18 mouse cellular contexts compared by ENCODE assay signal in genomic region chr7:6823673-6824072, GRCm38 (mm10).
DNase-seq lines count a peak whose midpoint lies in the region; ATAC-seq and TF ChIP-seq lines count a peak whose summit lies in the region.
"Had no signal": no experiment of that assay in that cellular context is flagged by ENCODE, and none has a peak within 500 bp of the region (broad histone marks: within the 10 kb centered on the region; RNA-seq: fewer than 3 reads in every experiment).

No protein-coding gene starts in this region.

- H3K9me3 ChIP-seq in lung, embryonic 16.5 days (ENCODE audit: control insufficient read depth, low read length): no peaks in the 10 kb centered on the region
- no peaks in the 10 kb centered on the region for H3K9me3 ChIP-seq in embryonic facial prominence, embryonic 14.5 days (ENCODE audit: control insufficient read depth, low read length)
- no peaks in the 10 kb centered on the region for H3K9me3 ChIP-seq in stomach, embryonic 16.5 days (replicated peaks; ENCODE audit: control insufficient read depth, low read length)
- H3K9me3 ChIP-seq in heart, embryonic 12.5 days (replicated peaks): no peaks in the 10 kb centered on the region
- H3K9me3 ChIP-seq: hindbrain, embryonic 12.5 days; neural tube, embryonic 12.5 days had no signal

- TF ChIP-seq POLR2A in lung, adult 2 months (IDR thresholded peaks at IDR 0.05; ENCODE audit: borderline replicate concordance, extremely low read depth, low read depth, low read length): no peak

- peak; percentile 19 for DNase-seq in heart, adult 11 months
- DNase-seq in heart, postnatal 36 days: no peak
- DNase-seq in lung, adult 2 months: no peak
- DNase-seq in embryonic facial prominence, embryonic 14.5 days (ENCODE audit: low spot score): peak; percentile 40
- no peak for DNase-seq in frontal cortex, adult 2 months (ENCODE audit: extremely low spot score in 1 of 2, low spot score in 1 of 2)
- DNase-seq: cerebellum, adult 9-10 months; forebrain, postnatal 0 days; gastrocnemius, postnatal 36 days; kidney, postnatal 25 days; lung, postnatal 4 days; right cerebral cortex, postnatal 4 days; thymus, postnatal 36 days had no signal

- TF ChIP-seq CTCF in lung, adult 2 months (IDR thresholded peaks at IDR 0.05; ENCODE audit: insufficient read depth, low read length): no peak

- H3K27me3 ChIP-seq in lung, embryonic 16.5 days (ENCODE audit: control insufficient read depth, insufficient read depth, low read depth, low read length): no peaks in the 10 kb centered on the region
- H3K27me3 ChIP-seq in embryonic facial prominence, embryonic 14.5 days (replicated peaks; ENCODE audit: control insufficient read depth, insufficient read depth, low read length): no peaks in the 10 kb centered on the region
- no peaks in the 10 kb centered on the region for H3K27me3 ChIP-seq in stomach, embryonic 16.5 days (ENCODE audit: control insufficient read depth, insufficient read depth, low read length)
- no peaks in the 10 kb centered on the region for H3K27me3 ChIP-seq in heart, embryonic 12.5 days (replicated peaks)
- H3K27me3 ChIP-seq: CH12.LX; hindbrain, embryonic 12.5 days; neural tube, embryonic 12.5 days had no signal

- H3K4me1 ChIP-seq in lung, embryonic 16.5 days (replicated peaks; ENCODE audit: control insufficient read depth, insufficient read depth, low read length): no peaks in the 10 kb centered on the region; the same call in 1 of the 2 replicates
- H3K4me1 ChIP-seq in lung, adult 2 months (ENCODE audit: control insufficient read depth, insufficient read depth, low read length): no peaks in the 10 kb centered on the region
- H3K4me1 ChIP-seq in embryonic facial prominence, embryonic 14.5 days (ENCODE audit: control insufficient read depth, insufficient read depth, low read length): 0 out of 2 replicates have a peak, but pooled peaks cover 10% of the 10 kb centered on the region
- peaks cover 13% of the 10 kb centered on the region for H3K4me1 ChIP-seq in stomach, embryonic 16.5 days (ENCODE audit: control insufficient read depth, insufficient read depth, low read length)
- peaks cover 4% of the 10 kb centered on the region for H3K4me1 ChIP-seq in heart, embryonic 12.5 days (replicated peaks)

- H3K4me2 ChIP-seq in lung, embryonic 16.5 days (ENCODE audit: low read depth, low read length): no peak overlapping the region
- H3K4me2 ChIP-seq in embryonic facial prominence, embryonic 14.5 days (ENCODE audit: low read depth, low read length): no peak overlapping the region
- H3K4me2 ChIP-seq in stomach, embryonic 16.5 days (ENCODE audit: low read depth, low read length): no peak overlapping the region
- H3K4me2 ChIP-seq in heart, embryonic 12.5 days: no peak overlapping the region
- H3K4me2 ChIP-seq: hindbrain, embryonic 12.5 days; neural tube, embryonic 12.5 days had no signal

- no peak overlapping the region for H3K4me3 ChIP-seq in lung, embryonic 16.5 days (ENCODE audit: low read length)
- no peak overlapping the region for H3K4me3 ChIP-seq in lung, adult 2 months (replicated peaks; ENCODE audit: extremely low read depth, low read depth, low read length)
- H3K4me3 ChIP-seq in embryonic facial prominence, embryonic 14.5 days (ENCODE audit: low read depth, low read length): no peak overlapping the region
- no peak overlapping the region for H3K4me3 ChIP-seq in stomach, embryonic 16.5 days (replicated peaks; ENCODE audit: low read length)
- H3K4me3 ChIP-seq in heart, embryonic 12.5 days: no peak overlapping the region
- H3K4me3 ChIP-seq: hindbrain, embryonic 12.5 days; neural tube, embryonic 12.5 days had no signal

- H3K36me3 ChIP-seq in lung, embryonic 16.5 days (ENCODE audit: control insufficient read depth, insufficient read depth, low read length): no peaks in the 10 kb centered on the region
- no peaks in the 10 kb centered on the region for H3K36me3 ChIP-seq in embryonic facial prominence, embryonic 14.5 days (ENCODE audit: control insufficient read depth, insufficient read depth, low read length)
- H3K36me3 ChIP-seq in stomach, embryonic 16.5 days (ENCODE audit: control insufficient read depth, insufficient read depth, low read length): no peaks in the 10 kb centered on the region
- no peaks in the 10 kb centered on the region for H3K36me3 ChIP-seq in heart, embryonic 12.5 days
- H3K36me3 ChIP-seq: hindbrain, embryonic 12.5 days; neural tube, embryonic 12.5 days had no signal

- ATAC-seq in lung, embryonic 16.5 days (ENCODE audit: low read depth): peak; percentile 36
- peak; percentile 75 for ATAC-seq in embryonic facial prominence, embryonic 14.5 days (ENCODE audit: low read depth)
- ATAC-seq in stomach, embryonic 16.5 days (ENCODE audit: insufficient read depth, low FRiP score): peak; percentile 59; the same call in 1 of the 2 replicates
- ATAC-seq in heart, embryonic 12.5 days (ENCODE audit: insufficient number of reproducible peaks, low FRiP score): no peak
- ATAC-seq: forebrain, postnatal 0 days had no signal

- no peak overlapping the region for H3K27ac ChIP-seq in lung, embryonic 16.5 days (ENCODE audit: low read length)
- peak overlapping the region; percentile 30; the same call in 1 of the 2 replicates for H3K27ac ChIP-seq in embryonic facial prominence, embryonic 14.5 days (replicated peaks; ENCODE audit: low read depth, low read length)
- H3K27ac ChIP-seq in stomach, embryonic 16.5 days (ENCODE audit: low read length): peak overlapping the region; percentile 29; the same call in 1 of the 2 replicates
- H3K27ac ChIP-seq in heart, embryonic 12.5 days (ENCODE audit: poor library complexity, severe bottlenecking): no peak overlapping the region
- H3K27ac ChIP-seq: hindbrain, embryonic 12.5 days; neural tube, embryonic 12.5 days had no signal

- WGBS in lung, embryonic 16.5 days: 43% methylated on average over 2 of the region's 2 CpGs
- WGBS in lung, adult 2 months: 59% methylated on average over 2 of the region's 2 CpGs
- 47% methylated on average over 2 of the region's 2 CpGs for whole genome bisulfite sequencing in embryonic facial prominence, embryonic 14.5 days
- WGBS in stomach, embryonic 16.5 days: 34% methylated on average over 2 of the region's 2 CpGs
- WGBS in heart, embryonic 12.5 days: 51% methylated on average over 2 of the region's 2 CpGs

- intact Hi-C loops in heart, postnatal 36 days (cut with DNase I): no loop called here

- no peak overlapping the region for H3K9ac ChIP-seq in lung, embryonic 16.5 days (ENCODE audit: low read length)
- no peak overlapping the region for H3K9ac ChIP-seq in embryonic facial prominence, embryonic 14.5 days (ENCODE audit: low read depth, low read length)
- H3K9ac ChIP-seq in stomach, embryonic 16.5 days (ENCODE audit: low read length): no peak overlapping the region
- H3K9ac ChIP-seq in heart, embryonic 12.5 days: no peak overlapping the region
- H3K9ac ChIP-seq: forebrain, postnatal 0 days; hindbrain, embryonic 12.5 days; neural tube, embryonic 12.5 days had no signal

Comparison
In these comparisons a context has a peak if more than half of its experiments do, and no peak if none do; other contexts are left out.
1. DNase-seq: peak in heart, adult 11 months (single experiment) and embryonic facial prominence, embryonic 14.5 days (single experiment); none in heart, postnatal 36 days (0 of 2), lung, adult 2 months (single experiment) and frontal cortex, adult 2 months (0 of 2).
2. H3K27ac ChIP-seq: peak in embryonic facial prominence, embryonic 14.5 days (single experiment) and stomach, embryonic 16.5 days (single experiment); none in lung, embryonic 16.5 days (single experiment) and heart, embryonic 12.5 days (single experiment).